Mouse (Mus musculus) brain, adult 2 months (tissue): ENCODE measurements at regions not wholly inside any gene's neighbourhood (a gene's known extent, or its start where the extent isn't known, plus 50 kb on each side); places are given as distances from the start of the nearest gene placed in this dataset.

Source experiments
- DNase-seq: peaks from one replicate; pipeline ENCODE4 v3.0.0; 2011; ENCODE audit warnings: low read depth, low spot score

DNA sequence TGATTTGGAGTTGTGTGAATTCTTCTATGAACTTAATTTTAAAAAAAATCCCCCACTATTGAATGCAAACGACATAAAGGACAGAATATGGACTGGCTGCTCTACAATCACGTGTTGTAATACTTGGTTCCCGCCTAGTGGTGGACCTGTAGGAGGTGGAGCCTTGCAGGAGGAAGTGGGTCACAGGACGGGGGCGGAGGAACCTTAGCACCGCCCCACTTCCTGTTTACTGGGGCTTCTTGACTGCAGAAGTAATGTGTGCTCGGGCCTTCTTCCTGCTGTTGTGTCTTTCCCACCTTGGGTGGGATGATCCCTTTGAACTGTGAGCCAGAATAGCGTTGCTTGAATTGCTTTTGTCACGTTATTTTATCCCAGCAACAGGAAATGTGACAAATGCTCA lies 52.2 kb upstream of the Tmem108 start:
- no peak for DNase-seq

DNA sequence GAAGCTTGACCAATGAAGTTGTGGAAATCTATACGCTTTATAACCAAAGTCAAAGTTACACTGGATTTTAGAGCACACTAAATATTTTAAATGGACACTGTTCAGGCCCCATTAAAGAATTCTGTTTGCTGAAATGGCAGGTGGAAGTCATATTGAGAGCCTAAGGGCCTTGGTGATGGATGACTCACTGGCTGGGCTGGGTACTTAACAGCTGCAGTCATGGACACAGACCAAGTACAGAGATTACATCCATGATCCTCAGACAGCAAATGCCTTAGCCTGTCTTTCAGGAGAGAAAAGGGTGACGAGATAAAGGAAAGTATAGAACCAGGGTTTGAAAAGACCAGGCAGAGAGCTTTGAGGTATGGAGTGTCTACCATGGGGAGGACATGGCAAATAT lies 57.4 kb upstream of the Tmem108 start:
- no peak for DNase-seq

DNA sequence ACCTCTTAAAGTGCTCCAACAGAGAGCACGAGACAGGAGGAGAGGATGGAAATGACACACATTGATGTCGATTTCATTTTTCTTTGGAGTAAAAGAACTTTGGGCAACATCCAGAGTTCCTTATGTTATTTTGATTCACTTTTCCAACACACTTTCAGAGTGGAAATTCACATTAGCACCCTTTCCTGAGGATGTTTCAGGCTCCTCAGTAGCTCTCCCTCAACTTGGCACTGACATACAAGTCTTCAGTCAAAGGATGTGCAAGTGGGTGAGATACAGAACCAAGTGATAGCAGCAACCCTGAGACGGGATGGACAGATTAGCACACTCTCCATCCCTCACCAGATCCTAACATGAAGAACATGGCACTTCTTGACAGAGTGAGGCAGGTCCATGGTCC lies 60.0 kb upstream of the Tmem108 start:
- DNase-seq: peak; percentile 54

DNA sequence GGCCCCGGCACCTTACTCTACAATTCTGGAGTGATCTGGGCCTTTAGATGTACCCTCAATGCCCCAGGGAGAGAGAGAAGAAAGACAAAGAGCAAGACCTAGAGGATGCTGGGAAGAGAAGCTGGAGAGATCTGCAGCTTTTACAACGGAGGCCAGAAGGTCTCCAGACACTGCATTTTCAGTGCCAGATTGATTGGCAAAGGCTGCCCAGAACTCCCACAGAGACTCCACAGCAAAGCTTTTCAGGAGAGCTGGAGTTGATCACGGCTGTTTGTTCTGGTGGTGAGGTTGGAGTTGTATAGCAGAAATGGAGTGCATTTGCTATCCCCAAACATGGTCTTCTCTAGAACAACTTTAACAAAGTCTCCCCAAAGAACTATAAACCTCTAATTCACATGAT lies 61.9 kb upstream of the Tmem108 start:
- peak; percentile 75 for DNase-seq

DNA sequence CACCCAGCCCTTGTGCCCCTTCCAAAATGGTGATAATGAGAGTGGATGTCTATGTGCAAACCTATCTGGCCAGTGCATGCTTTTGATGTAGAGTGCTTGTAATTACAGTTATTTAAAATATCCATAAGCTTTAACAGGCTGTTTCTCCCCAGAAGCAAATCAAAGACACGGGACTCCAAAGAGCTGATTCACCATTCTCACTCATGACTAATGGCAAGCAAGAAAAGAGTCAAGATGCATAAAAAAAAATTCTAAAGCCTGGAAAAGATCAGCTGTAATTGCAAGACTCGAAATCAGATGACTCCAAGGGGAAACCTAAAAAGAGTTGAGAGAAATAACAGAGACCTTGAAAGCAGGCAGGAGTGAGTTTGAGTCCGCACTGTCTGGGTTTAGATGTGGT lies 79.6 kb upstream of the Tmem108 start:
- DNase-seq: peak; percentile 66

DNA sequence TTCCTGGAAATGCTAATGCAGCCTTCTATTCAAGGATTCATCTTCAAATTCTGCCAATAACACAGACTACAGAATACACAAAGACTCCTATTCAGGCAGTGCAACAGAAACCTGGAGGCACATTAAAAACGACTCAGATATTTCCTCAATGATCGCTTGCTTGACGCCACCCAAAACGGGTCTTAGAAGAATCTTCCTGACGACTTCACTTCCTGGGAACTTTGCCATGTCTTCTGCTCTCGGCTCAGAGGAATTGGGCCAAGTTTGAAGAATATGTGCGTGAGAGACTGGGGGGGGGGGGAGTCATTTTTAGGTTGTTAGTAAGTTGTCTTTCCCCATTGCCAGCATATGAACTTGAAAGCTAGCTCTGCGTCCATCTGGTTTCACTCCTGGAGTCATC lies 82.2 kb upstream of the Tmem108 start:
- peak; percentile 46 for DNase-seq

DNA sequence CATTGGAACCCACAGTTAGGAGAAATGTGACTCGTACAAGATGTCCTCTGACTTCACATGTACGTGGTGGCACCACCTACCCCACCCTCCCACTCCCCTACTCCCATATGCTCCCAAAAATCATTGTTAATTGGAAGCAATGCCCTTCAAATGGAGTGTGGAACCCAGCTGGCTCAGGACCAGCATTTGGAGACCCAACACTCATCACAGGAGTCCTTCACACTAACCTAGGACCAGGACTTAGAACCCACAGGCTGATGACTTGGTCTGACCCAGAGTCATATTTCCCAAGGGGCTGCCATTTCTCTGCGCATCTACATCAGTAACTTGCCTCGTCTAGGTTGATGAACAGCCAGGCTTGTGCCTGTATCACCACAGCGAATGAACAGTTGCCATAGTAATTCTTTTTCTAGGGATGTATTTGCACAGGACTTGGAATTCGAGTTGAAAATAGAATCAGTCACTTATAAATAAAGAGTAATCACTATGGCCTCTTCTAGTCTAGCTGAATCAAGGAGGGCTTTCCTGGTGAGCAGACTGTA lies 84.3 kb upstream of the Tmem108 start:
- peak; percentile 35 for DNase-seq

DNA sequence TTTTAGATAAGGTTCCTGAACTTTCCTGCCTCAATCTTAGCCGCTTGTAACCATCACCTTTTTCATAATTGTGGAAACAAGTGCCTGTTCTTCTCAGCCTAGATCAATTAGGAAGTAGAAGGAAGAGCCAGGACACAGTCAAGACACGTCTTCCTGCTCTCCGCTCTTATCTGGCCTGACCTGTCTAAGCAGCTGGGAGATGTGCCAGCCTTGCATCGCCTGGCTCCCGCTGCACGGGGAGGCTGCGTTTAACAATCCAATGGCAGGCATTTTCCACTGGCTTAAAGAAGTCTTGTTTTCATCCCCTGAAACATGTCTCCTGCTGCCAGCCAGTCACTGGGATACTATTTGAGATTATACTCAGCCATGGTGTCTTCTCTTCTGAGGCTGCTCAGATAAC lies 86.3 kb upstream of the Tmem108 start:
- DNase-seq: peak; percentile 37

DNA sequence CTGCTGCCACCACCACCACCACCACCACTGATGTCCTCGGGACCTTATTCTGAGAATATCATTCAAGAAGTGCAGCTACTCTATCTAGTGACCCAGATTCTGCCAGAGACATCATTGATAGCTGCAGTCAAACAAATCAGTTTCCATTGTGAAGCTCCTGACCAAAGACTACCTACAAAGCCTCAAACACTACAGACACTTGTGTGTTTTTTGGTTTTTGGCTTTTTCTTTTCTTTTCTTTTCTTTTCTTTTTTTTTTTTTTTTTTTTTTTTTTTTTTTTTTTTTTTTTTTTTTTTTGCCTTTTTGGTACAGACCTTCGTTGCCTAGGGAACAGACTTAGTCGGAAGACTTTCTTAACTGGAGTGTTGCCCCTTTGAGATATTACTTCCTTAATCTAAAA lies 87.4 kb upstream of the Tmem108 start:
- DNase-seq: no peak

DNA sequence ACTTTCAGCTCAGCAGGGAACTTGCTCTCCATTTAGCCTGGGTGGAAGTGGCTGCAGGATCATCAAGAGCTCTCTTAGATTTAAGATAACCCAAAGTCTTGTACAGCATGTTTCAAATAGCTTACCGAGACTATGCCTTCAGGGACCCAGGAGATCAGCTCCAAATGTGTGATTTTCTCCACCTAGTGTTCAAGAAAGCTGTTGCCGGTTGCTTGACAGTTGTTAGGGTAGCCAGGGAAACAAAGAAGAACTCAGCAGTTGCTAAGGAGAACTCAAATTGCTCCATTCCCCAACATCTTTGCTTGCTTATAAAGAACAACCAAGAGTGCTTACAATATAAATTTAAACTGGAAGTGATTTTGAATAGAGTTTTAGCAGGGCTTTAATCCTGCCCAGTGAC lies 91.1 kb upstream of the Tmem108 start:
- DNase-seq: peak; percentile 43

DNA sequence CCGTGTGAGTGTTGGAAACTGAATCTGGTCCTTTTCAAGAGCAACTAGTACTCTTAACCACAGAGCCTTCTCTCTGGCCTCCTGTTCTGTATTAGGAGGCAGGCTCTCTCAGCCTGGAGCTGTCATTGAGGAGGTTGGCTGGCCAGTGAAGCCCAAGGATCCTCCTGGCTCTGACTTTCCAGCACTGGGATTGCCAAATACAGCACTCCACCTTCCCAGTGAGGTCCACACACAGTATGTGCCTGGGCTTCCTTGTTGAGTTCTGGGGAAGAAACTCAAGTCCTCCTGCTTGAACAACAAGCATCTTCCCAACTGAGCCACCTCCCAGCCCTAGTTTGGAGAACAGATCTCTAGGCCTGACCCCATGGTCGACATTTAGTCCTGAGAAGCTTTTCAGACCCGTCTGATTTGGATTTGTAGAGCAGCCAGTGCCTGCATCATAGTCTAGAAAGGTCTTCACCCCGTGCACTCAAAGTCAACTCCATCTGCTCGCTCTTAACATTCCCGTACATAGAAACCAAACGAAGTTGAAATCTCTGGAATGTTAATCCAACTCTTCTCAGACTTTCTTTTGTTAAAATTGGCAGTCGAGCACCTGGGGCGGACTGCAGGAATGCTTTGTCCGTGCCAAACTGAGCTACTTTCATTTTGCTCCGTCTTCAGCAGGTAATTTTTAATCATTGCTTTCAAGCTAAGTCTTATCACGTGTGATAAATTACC lies 99.2 kb upstream of the Tmem108 start:
- no peak for DNase-seq

DNA sequence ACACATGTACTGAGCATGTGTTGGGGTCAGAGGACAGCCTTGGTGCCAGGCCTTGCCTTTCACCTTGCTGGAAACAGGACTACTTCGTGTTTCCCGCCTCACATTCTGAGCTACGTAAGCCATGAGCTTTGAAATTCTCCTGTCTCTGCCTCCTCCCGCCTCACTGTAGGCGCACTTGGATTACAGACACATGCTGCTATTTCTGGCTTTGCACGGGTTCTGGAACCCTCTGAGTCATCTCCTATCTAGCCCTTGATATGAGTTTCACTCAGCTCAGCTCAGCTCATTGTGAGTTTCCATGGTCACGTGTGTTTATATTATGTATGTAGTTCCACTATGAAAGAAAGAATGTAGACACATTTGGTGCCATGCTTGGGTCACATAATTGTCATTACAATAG lies 100.9 kb upstream of the Tmem108 start:
- peak; percentile 72 for DNase-seq

DNA sequence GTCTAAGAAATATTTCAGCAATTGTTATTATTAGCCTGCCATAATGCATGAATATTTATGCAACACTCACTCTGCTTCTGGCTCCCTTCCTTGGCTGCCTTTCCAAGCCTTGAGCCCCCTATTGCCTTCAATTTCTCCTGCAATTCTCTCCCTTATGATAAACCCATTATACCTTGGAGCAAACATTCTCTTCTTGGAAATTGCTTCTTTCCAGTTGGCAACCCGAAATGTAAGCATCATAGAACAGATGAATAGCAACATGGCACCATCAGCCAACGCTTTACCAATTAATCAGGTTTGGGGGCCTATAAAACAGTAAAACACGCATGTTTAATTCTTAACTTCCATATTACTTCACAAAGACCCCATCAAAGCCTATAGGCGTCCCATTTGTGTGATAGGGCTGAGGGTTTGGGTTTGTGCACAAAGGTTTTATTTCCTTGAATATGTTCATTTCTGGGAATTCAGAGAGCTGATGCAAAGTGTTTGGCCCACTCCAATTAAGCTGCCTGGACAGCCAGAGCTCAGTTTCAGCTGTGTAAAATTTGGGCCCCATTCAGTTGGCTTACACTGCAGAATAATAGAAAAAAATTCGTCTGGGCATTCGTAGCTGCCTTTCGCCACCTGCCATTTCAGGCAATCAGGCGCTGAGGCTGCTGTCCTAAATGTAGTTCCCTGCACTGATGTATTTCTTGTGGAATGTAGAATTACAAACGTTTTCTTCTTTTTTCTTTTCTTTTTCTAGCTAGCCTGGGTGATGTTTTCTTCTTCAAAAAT lies 106.0 kb upstream of the Tmem108 start:
- DNase-seq: peak; percentile 86

DNA sequence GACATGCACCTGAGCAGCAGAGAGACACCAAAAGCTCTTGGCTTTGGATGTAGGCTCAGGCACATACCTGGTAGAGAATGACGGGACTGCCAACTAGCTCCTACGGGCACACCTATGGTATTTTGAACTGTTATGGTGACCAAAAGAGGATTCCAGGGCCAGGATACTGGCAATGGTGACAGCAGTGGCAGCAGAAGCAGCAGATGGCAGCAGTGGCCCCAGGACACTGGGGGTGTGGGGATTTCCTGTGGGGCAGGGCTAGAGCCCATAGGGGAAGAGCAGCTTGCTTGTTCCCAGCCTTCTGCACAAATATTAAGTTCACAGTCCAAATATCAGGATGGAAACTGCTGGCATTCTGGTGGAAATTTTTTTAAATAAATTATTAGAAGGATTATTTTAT lies 107.6 kb upstream of the Tmem108 start:
- DNase-seq: peak; percentile 93

DNA sequence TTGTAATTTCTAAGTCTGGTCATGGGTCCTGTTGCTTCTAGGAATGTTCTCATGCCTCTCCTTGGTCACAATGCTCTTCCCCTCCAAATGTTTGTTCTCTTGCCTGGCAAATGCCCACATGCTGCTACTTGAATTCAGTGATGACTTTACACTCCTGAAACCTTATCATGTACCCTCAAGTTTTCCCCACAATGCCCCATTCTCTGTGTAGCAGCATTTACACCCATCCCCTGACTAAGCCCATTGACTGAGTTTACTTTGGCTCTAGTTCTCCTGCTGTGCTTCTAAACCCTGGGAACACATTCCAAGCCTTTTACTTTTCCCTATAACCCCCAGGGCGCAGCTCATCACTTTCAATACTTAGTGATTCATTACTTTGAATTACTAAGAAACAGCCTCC lies 110.5 kb upstream of the Tmem108 start:
- DNase-seq: no peak

DNA sequence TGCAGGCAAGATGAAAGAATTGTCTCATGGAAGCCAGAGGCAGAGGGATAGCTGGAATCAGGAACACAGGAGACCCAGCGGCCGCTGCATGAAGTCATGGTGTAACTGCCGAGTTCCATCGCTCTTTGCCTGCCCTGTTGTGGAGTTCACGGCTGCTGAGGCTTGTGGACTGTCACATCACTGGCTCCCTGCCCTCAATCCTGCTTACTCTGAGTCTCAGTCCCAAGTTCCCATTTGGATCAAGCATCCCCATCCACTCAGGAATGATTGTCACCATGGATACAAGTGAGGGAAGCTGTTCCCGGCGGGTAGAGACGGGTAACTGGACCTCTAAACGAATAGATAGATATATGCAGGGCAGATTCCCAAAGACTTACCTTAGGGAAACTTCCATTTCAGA lies 112.2 kb upstream of the Tmem108 start:
- no peak for DNase-seq

DNA sequence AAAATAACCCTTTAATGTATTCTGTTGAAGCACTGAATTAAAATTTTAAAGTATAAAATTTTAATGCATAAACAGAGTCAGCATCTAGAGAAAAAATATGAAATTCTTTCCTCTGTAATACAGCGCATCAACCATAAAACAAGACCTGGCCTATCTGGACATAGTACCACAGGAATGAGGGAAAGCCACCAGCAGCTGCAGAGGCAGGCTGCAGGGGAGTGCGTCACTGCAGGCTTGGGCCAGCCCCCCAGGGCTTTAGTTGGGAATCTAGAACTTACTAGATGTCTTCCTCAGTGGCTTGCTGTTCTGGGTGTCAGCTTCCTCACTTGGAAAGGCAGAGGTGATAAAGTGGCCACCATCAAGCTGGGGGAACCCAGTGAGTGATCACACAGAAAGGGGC lies 116.2 kb upstream of the Tmem108 start:
- DNase-seq: no peak

DNA sequence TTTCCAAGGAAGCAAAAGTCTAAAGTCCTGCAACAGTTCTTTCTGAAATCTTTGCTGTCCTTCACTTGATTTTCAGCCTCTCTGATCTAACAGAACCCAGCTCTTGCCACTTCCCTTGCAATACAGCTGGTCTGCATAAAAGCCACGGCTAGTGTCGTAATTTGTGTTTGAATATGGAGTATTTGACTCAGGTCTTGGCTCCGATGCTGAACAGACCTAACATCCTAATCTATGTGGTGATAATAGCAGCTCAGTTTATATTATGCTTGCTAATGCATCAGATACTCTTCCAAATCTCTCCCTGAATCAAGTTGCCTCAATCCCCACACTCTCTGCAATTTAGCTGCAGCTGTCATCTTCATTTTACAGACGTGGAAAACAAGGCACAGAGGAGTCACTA lies 109.5 kb upstream of the Nphp3 start:
- DNase-seq: no peak

DNA sequence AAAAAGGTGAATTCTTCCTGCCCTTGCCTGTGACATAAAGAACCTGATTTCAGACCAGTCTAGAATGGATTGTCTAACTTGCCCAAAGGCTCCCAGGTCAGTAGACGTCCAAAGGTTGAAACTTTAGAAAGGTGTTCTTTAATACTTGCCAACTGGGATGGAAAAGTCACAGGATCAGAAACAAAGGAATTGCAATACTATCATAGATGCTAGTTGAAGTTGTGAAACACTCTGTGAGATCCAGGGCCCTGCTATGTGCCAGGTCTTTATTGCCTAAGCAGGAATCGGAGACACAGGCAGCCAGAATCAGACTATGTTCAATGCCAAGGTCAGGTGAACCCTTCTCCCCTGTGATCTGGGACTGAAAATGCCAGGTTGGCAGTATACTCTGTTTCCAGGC lies 108.0 kb upstream of the Nphp3 start:
- DNase-seq: no peak

DNA sequence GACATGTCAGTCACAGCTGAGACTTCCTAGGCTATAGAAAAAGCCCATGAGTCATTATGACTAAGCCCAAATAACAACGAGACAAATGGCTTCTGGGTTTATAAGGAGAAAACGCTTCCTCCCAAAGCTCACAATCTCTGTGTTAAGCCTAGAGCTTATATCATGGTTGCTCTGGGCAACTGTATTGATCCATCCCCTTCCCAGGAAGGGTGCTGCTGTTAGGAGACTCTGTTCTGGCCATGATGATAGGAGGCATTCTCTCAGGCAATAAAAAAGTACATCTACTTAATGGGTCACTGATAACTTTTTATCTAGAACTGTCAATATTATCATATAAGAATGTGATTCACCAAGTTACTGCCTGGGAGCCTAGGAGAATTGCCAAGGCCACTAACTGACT lies 103.0 kb upstream of the Nphp3 start:
- peak; percentile 51 for DNase-seq

DNA sequence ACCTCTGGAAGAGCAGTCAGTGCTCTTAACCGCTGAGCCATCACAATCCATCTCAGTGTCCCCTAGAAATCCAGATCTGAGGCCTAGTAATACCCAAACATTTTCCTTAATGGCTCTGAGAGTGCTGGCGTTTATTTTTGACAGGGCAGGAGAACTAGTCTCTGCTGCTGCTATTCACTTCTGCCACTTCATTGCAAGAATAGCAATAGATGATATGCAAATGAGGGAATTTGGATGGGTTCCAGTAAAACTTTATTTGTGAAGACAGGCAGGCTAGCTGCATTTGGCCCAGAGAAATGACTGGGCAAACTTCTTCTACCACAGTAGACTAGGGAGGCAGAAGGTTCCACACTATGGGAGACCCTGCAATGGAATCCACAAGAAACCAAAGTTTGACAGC lies 91.0 kb upstream of the Nphp3 start:
- no peak for DNase-seq

DNA sequence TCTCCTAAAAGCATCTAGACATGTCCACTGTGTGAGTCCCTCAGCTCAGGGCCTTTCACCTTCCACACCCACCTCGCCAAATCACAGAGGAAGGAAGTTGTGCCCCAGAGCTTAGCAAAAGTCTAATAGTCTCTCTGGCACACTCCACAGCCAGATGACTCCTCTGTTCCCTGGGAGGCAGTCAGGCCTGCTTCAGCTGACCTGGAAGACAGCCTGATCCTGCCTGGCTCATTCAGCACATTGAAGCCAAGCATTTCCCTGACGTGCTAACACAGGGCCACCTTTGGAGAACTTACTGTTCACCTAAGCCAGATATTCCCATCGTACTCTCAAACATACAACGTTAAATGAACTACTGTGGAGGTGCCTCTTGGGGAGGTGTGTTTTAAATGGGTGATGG lies 87.2 kb upstream of the Nphp3 start:
- DNase-seq: peak; percentile 34

DNA sequence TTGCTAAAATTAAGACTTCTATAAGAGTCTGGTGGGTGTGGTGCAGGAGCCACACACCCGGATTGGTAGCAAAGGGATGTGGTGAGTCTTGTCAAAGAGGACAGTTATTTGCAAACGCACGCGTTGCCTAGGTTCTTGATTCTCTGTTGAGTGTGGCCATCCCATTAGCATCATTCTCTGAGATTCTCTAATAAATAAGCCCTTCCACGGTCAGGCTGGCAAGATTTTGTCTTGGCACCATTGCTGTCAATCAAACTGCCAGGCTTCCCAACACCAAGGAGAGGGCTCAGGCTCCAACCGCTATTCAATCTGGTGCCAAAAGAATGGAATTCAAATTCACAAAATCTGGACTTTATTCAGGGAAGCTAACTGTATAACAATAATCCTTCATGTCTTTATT lies 84.6 kb upstream of the Nphp3 start:
- DNase-seq: no peak
